Mouse (Mus musculus) liver, embryonic 14.5 days (tissue): ENCODE measurements around the gene Tbc1d10b.

Source experiments
- CTCF ChIP-seq: IDR thresholded peaks from 2 replicates; pipeline ENCODE4 v1.5.1; 2016; ENCODE audit warnings: antibody characterized with exemption, low read depth, control low read depth
- EP300 ChIP-seq: IDR thresholded peaks from 2 replicates; pipeline ENCODE4 v1.6.1; 2016; ENCODE audit warnings: antibody characterized with exemption, low read depth

DNA sequence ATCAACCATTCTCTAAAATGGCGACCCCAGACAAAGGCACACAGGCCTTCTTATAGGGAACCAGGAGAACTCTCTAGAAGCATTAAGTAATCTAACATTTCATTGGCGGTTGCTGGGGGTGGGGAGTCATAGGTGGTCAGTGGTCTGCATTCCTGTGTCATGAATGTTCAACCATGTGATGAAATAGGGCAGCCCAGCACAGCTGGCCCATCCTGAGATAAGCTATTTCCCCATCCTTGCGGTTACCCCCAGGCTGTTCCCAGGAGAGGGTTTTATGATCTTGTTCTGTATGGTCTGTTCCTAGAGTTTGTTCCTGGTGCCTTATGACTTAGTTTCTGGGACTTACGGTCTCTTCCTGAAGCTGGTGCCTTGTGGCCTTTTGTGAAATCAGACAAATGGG lies 50.7 kb downstream of the Tbc1d10b start:
- no peak for TF ChIP-seq CTCF
- no peak for TF ChIP-seq EP300
